ENCODE assay signal across 8 mouse cellular contexts in genomic region chr6:90369725-90370553, GRCm38 (mm10). TPM values are rescaled to one million over a fixed set of nuclear protein-coding genes. Genes with fewer than 3 reads are reported as not detected.
DNase-seq lines count a peak whose midpoint lies in the region; ATAC-seq and TF ChIP-seq lines count a peak whose summit lies in the region.

No protein-coding gene starts in this region.

- peak overlapping the region; percentile 71 for H3K27ac ChIP-seq in lung, embryonic 16.5 days (ENCODE audit: low read length)

- POLR2A ChIA-PET in Patski (lab: Charles Lee), result interaction anchor here (0.7 to 4.8 kb wide), 6 partner anchors 11 to 242 kb away, joined by 3 to 46 read pairs (median 4); no protein-coding TSS in a partner anchor

- peak overlapping the region; percentile 91 for H3K4me3 ChIP-seq in lung, embryonic 16.5 days (ENCODE audit: low read length)

- H3K36me3 ChIP-seq in lung, embryonic 16.5 days (ENCODE audit: control insufficient read depth, insufficient read depth, low read length), result peaks cover 14% of the 10 kb centered on the region

- no peaks in the 10 kb centered on the region for H3K27me3 ChIP-seq in Patski
- no peaks in the 10 kb centered on the region for H3K27me3 ChIP-seq in lung, embryonic 16.5 days (ENCODE audit: control insufficient read depth, insufficient read depth, low read depth, low read length)

- peak overlapping the region; percentile 90 for H3K9ac ChIP-seq in lung, embryonic 16.5 days (ENCODE audit: low read length)

- intact Hi-C loops in heart, postnatal 10 days (cut with DNase I), result loop anchor here (5.0 kb wide), 1 partner anchor 52 kb away; no protein-coding TSS in a partner anchor

- in situ Hi-C loops in Patski (cut with MboI; ENCODE audit: low pct_unique_long_range_greater_than_20kb), result loop anchor here (25.0 kb wide), 3 partner anchors 742 to 1408 kb away; partner anchors contain the start of genes Fbln2 and Nup210

- ATAC-seq in Patski, result peak; percentile 34
- ATAC-seq in lung, embryonic 16.5 days (ENCODE audit: low read depth), result peak; percentile 78

- peak overlapping the region; percentile 99 for H3K4me2 ChIP-seq in lung, embryonic 16.5 days (ENCODE audit: low read depth, low read length)

- DNase-seq in B cell, adult 2 months, result peak; percentile 41 to 50
- no peak for DNase-seq in Patski (ENCODE audit: low read depth, low spot score)
- DNase-seq in embryo, embryonic 11 days, result peak; percentile 55
- peak; percentile 46 to 50 for DNase-seq in heart, postnatal 10 days
- peak; percentile 28 to 41 for DNase-seq in layer of hippocampus, adult 18-20 months (ENCODE audit: low spot score in 2 of 2)
- DNase-seq in retina, postnatal 1 day, result peak; percentile 60
- DNase-seq in urinary bladder, postnatal 25 days (ENCODE audit: low spot score), result peak; percentile 22

- WGBS in lung, embryonic 16.5 days, result 0% methylated on average over 58 of the region's 98 CpGs

- H3K4me1 ChIP-seq in lung, embryonic 16.5 days (replicated peaks; ENCODE audit: control insufficient read depth, insufficient read depth, low read length), result peaks cover 16% of the 10 kb centered on the region

- no peaks in the 10 kb centered on the region for H3K9me3 ChIP-seq in lung, embryonic 16.5 days (ENCODE audit: control insufficient read depth, low read length)

- CTCF ChIA-PET in Patski (lab: Charles Lee), result interaction anchor here (0.7 to 2.8 kb wide), 4 partner anchors 9 to 60 kb away, joined by 3 to 10 read pairs (median 4); no protein-coding TSS in a partner anchor

- no peak for TF ChIP-seq CTCF in Patski (IDR thresholded peaks at IDR 0.05)

RNA-seq across cellular contexts. Expression of gene Zxdc, which starts 0.6 kb away (rescaled TPM):
- 39.8 TPM for polyA plus RNA-seq in Patski (2021)
- 10 to 100 TPM; 15.7 to 18.0 TPM for total RNA-seq in heart, postnatal 10 days (2021)
- 10 to 100 TPM; 28.4 to 28.5 TPM for total RNA-seq in layer of hippocampus, adult 18-20 months (2021)
- 5.4 and 6.3 TPM in 2 replicates for polyA plus RNA-seq in lung, embryonic 16.5 days (2015; fragmentation: Nextera tagmentation; extraction: Ambion mirVana)

RNA-seq across cellular contexts. Expression of gene Uroc1, which starts 36.9 kb away (rescaled TPM):
- polyA plus RNA-seq in Patski (2021), result 0.39 TPM
- total RNA-seq in heart, postnatal 10 days (2021), result not detected
- total RNA-seq in layer of hippocampus, adult 18-20 months (2021), result not detected
- polyA plus RNA-seq in lung, embryonic 16.5 days (2015; fragmentation: Nextera tagmentation; extraction: Ambion mirVana), result 0.05 and 0.48 TPM in 2 replicates

RNA-seq across cellular contexts. Expression of gene Chst13, which starts 45.0 kb away (rescaled TPM):
- 0.14 TPM for polyA plus RNA-seq in Patski (2021)
- total RNA-seq in heart, postnatal 10 days (2021), result not detected
- total RNA-seq in layer of hippocampus, adult 18-20 months (2021), result not detected
- 0.20 and 0.54 TPM in 2 replicates for polyA plus RNA-seq in lung, embryonic 16.5 days (2015; fragmentation: Nextera tagmentation; extraction: Ambion mirVana)

RNA-seq across cellular contexts. Expression of gene Cfap100, which starts 58.7 kb away (rescaled TPM):
- 6.1 TPM for polyA plus RNA-seq in Patski (2021)
- under 1 TPM in 1 of 2 experiments, not detected in 1; 0.41 TPM for total RNA-seq in heart, postnatal 10 days (2021)
- total RNA-seq in layer of hippocampus, adult 18-20 months (2021), result 10 to 100 TPM; 12.6 to 19.4 TPM
- 0.60 and 0.82 TPM in 2 replicates for polyA plus RNA-seq in lung, embryonic 16.5 days (2015; fragmentation: Nextera tagmentation; extraction: Ambion mirVana)
